Mouse (Mus musculus): Measurements from ENCODE around the gene Usp43. TPM values are rescaled to one million over a fixed set of nuclear protein-coding genes. Genes with fewer than 3 reads are reported as not detected.
A peak's percentile ranks its signal among the peaks of the same experiment; 100 is the strongest.

Usp43 gene
- total and polyA plus RNA-seq, 3 experiments: not detected

GRCm38 (mm10) chr11:67925000-67925399 lies 3.0 kb upstream of the Usp43 start:
- H3K9ac ChIP-seq (ENCODE audit: control insufficient read depth, low read depth, low read length, poor library complexity, severe bottlenecking): no peak overlapping the region
- no peaks in the 10 kb centered on the region for H3K79me2 ChIP-seq (ENCODE audit: control insufficient read depth, insufficient read depth, low read length, poor library complexity)
- no peaks in the 10 kb centered on the region for H3K36me3 ChIP-seq (ENCODE audit: control insufficient read depth in 1 of 2, insufficient read depth in 2 of 2, low read length in 2 of 2)
- H3K4me1 ChIP-seq (ENCODE audit: control insufficient read depth in 1 of 2, insufficient read depth in 2 of 2, low read length in 2 of 2): no peaks in the 10 kb centered on the region
- TF ChIP-seq CHD2 (IDR thresholded peaks at IDR 0.05; ENCODE audit: low read length) (no peak), ZC3H11A (IDR thresholded peaks at IDR 0.05; ENCODE audit: low read depth, low read length) (no peak), SIN3A (IDR thresholded peaks at IDR 0.05; ENCODE audit: low read length) (no peak), TAL1 (IDR thresholded peaks at IDR 0.05; ENCODE audit: low read length) (no peak), EP300 (IDR thresholded peaks at IDR 0.05; ENCODE audit: low read depth in 1 of 2, low read length in 2 of 2) (no peak), SMC3 (IDR thresholded peaks at IDR 0.05; ENCODE audit: low read depth, low read length) (no peak), CTCF (IDR thresholded peaks at IDR 0.05 in 2 of 3, conservative IDR thresholded peaks at IDR 0.05 in 1 of 3; ENCODE audit: control insufficient read depth in 1 of 3, insufficient read depth in 1 of 3, low read depth in 2 of 3, low read length in 3 of 3, poor library complexity in 1 of 3, severe bottlenecking in 1 of 3) (no peak)
- H3K9me3 ChIP-seq (replicated peaks; ENCODE audit: insufficient read depth, low read length): no peaks in the 10 kb centered on the region
- no peak for DNase-seq (ENCODE audit: low read depth, low spot score)
- H3K27me3 ChIP-seq (ENCODE audit: control insufficient read depth in 1 of 2, insufficient read depth in 2 of 2, low read length in 2 of 2): no peaks in the 10 kb centered on the region
- H3K4me3 ChIP-seq (ENCODE audit: control insufficient read depth in 1 of 2, insufficient read depth in 1 of 2, low read depth in 2 of 2, low read length in 2 of 2): no peak overlapping the region
- H3K27ac ChIP-seq (ENCODE audit: control insufficient read depth, low read depth, low read length): no peak overlapping the region

GRCm38 (mm10) chr11:67923720-67924119 lies 1.8 kb upstream of the Usp43 start:
- no peaks in the 10 kb centered on the region for H3K27me3 ChIP-seq (ENCODE audit: control insufficient read depth in 1 of 2, insufficient read depth in 2 of 2, low read length in 2 of 2)
- H3K79me2 ChIP-seq (ENCODE audit: control insufficient read depth, insufficient read depth, low read length, poor library complexity): no peaks in the 10 kb centered on the region
- no peak overlapping the region for H3K4me3 ChIP-seq (ENCODE audit: control insufficient read depth in 1 of 2, insufficient read depth in 1 of 2, low read depth in 2 of 2, low read length in 2 of 2)
- no peak for DNase-seq (ENCODE audit: low read depth, low spot score)
- H3K9me3 ChIP-seq (replicated peaks; ENCODE audit: insufficient read depth, low read length): no peaks in the 10 kb centered on the region
- no peak for TF ChIP-seq BHLHE40 (IDR thresholded peaks at IDR 0.05; ENCODE audit: borderline replicate concordance, low read depth, low read length)
- TF ChIP-seq MAX (IDR thresholded peaks at IDR 0.05; ENCODE audit: low read length): no peak
- TF ChIP-seq CTCF (IDR thresholded peaks at IDR 0.05 in 2 of 3, conservative IDR thresholded peaks at IDR 0.05 in 1 of 3; ENCODE audit: control insufficient read depth in 1 of 3, insufficient read depth in 1 of 3, low read depth in 2 of 3, low read length in 3 of 3, poor library complexity in 1 of 3, severe bottlenecking in 1 of 3): peak in 1 of 3 experiments; percentile 5; a peak in 1 of 6 replicates
- no peaks in the 10 kb centered on the region for H3K4me1 ChIP-seq (ENCODE audit: control insufficient read depth in 1 of 2, insufficient read depth in 2 of 2, low read length in 2 of 2)
- H3K27ac ChIP-seq (ENCODE audit: control insufficient read depth, low read depth, low read length): no peak overlapping the region
- no peaks in the 10 kb centered on the region for H3K36me3 ChIP-seq (ENCODE audit: control insufficient read depth in 1 of 2, insufficient read depth in 2 of 2, low read length in 2 of 2)
- H3K9ac ChIP-seq (ENCODE audit: control insufficient read depth, low read depth, low read length, poor library complexity, severe bottlenecking): no peak overlapping the region

GRCm38 (mm10) chr11:67922755-67923125 lies 787 bp upstream of the Usp43 start:
- H3K27me3 ChIP-seq (ENCODE audit: control insufficient read depth in 1 of 2, insufficient read depth in 2 of 2, low read length in 2 of 2): no peaks in the 10 kb centered on the region
- no peak for DNase-seq (ENCODE audit: low read depth, low spot score)

More at GRCm38 (mm10) chr11:67922755-67923125, 787 bp upstream of the Usp43 start:
- Histone ChIP-seq H3K9me3 (replicated peaks; ENCODE audit: insufficient read depth, low read length) (no peaks in the 10 kb centered on the region), H3K4me3 (ENCODE audit: control insufficient read depth in 1 of 2, insufficient read depth in 1 of 2, low read depth in 2 of 2, low read length in 2 of 2) (no peak overlapping the region), H3K9ac (ENCODE audit: control insufficient read depth, low read depth, low read length, poor library complexity, severe bottlenecking) (no peak overlapping the region), H3K79me2 (ENCODE audit: control insufficient read depth, insufficient read depth, low read length, poor library complexity) (no peaks in the 10 kb centered on the region), H3K27ac (ENCODE audit: control insufficient read depth, low read depth, low read length) (no peak overlapping the region), H3K36me3 (ENCODE audit: control insufficient read depth in 1 of 2, insufficient read depth in 2 of 2, low read length in 2 of 2) (no peaks in the 10 kb centered on the region), H3K4me1 (ENCODE audit: control insufficient read depth in 1 of 2, insufficient read depth in 2 of 2, low read length in 2 of 2) (no peaks in the 10 kb centered on the region)
- TF ChIP-seq CHD2 (IDR thresholded peaks at IDR 0.05; ENCODE audit: low read length) (no peak), USF2 (IDR thresholded peaks at IDR 0.05; ENCODE audit: borderline replicate concordance in 1 of 2, insufficient read depth in 1 of 2, low read depth in 1 of 2, low read length in 2 of 2) (no peak), MAZ (IDR thresholded peaks at IDR 0.05; ENCODE audit: low read depth, low read length) (no peak), KAT2A (conservative IDR thresholded peaks at IDR 0.05; ENCODE audit: low read depth, low read length) (no peak), ETS1 (IDR thresholded peaks at IDR 0.05; ENCODE audit: low read depth, low read length) (no peak), BHLHE40 (IDR thresholded peaks at IDR 0.05; ENCODE audit: borderline replicate concordance, low read depth, low read length) (no peak), ZMIZ1 (IDR thresholded peaks at IDR 0.05; ENCODE audit: low read depth, low read length) (no peak), MXI1 (IDR thresholded peaks at IDR 0.05; ENCODE audit: low read depth, low read length) (no peak), MEF2A (IDR thresholded peaks at IDR 0.05; ENCODE audit: extremely low read depth, insufficient replicate concordance, low read depth, low read length, poor library complexity, severe bottlenecking) (no peak), POLR2A (IDR thresholded peaks at IDR 0.05; ENCODE audit: control insufficient read depth in 1 of 2, insufficient read depth in 1 of 2, low read depth in 1 of 2, low read length in 2 of 2, poor library complexity in 1 of 2) (no peak), SMC3 (IDR thresholded peaks at IDR 0.05; ENCODE audit: low read depth, low read length) (no peak), RAD21 (IDR thresholded peaks at IDR 0.05; ENCODE audit: low read depth, low read length) (no peak), EP300 (IDR thresholded peaks at IDR 0.05; ENCODE audit: low read depth in 1 of 2, low read length in 2 of 2) (no peak), NELFE (IDR thresholded peaks at IDR 0.05; ENCODE audit: low read depth, low read length) (no peak), ZC3H11A (IDR thresholded peaks at IDR 0.05; ENCODE audit: low read depth, low read length) (no peak), ELF1 (IDR thresholded peaks at IDR 0.05; ENCODE audit: low read depth, low read length) (no peak)

Measured in MEL (cell line).